ENCODE assay signal across 9 mouse cellular contexts in genomic region chr5:32137106-32137522, GRCm38 (mm10). TPM values are rescaled to one million over a fixed set of nuclear protein-coding genes. Genes with fewer than 3 reads are reported as not detected.
DNase-seq lines count a peak whose midpoint lies in the region; ATAC-seq and TF ChIP-seq lines count a peak whose summit lies in the region.
"Had no signal": no experiment of that assay in that cellular context is flagged by ENCODE, and none has a peak within 500 bp of the region (broad histone marks: within the 10 kb centered on the region; RNA-seq: fewer than 3 reads in every experiment).

No protein-coding gene starts in this region.

- H3K4me1 ChIP-seq in bone marrow, adult 2 months (ENCODE audit: control insufficient read depth, insufficient read depth, low read length), result no peaks in the 10 kb centered on the region; the same call in 1 of the 2 replicates
- peaks cover 15% of the 10 kb centered on the region for H3K4me1 ChIP-seq in heart, postnatal 0 days (ENCODE audit: control insufficient read depth, insufficient read depth)
- H3K4me1 ChIP-seq in limb, embryonic 10.5 days, result peaks cover 63% of the 10 kb centered on the region
- H3K4me1 ChIP-seq in midbrain, embryonic 16.5 days (ENCODE audit: control insufficient read depth, insufficient read depth, low read length), result peaks cover 18% of the 10 kb centered on the region

- peak overlapping the region; percentile 99 for H3K27ac ChIP-seq in bone marrow, adult 2 months (ENCODE audit: control insufficient read depth, insufficient read depth, low read depth, low read length, poor library complexity)
- peak overlapping the region; percentile 98 for H3K27ac ChIP-seq in heart, postnatal 0 days (ENCODE audit: low read depth)
- H3K27ac ChIP-seq in limb, embryonic 10.5 days, result no peak overlapping the region
- H3K27ac ChIP-seq in midbrain, embryonic 16.5 days (ENCODE audit: low read length), result no peak overlapping the region

- 4% methylated on average over 12 of the region's 12 CpGs for WGBS in bone marrow, adult 2 months
- WGBS in heart, postnatal 0 days, result 1% methylated on average over 12 of the region's 12 CpGs
- WGBS in limb, embryonic 10.5 days, result 1% methylated on average over 12 of the region's 12 CpGs
- WGBS in midbrain, embryonic 16.5 days, result 3% methylated on average over 12 of the region's 12 CpGs

- H3K4me2 ChIP-seq in heart, postnatal 0 days (ENCODE audit: low read depth, low read length), result peak overlapping the region; percentile 85
- H3K4me2 ChIP-seq in midbrain, embryonic 16.5 days (ENCODE audit: low read length), result peak overlapping the region; percentile 97

- no peak for TF ChIP-seq POLR2A in bone marrow, adult 2 months (IDR thresholded peaks at IDR 0.05; ENCODE audit: borderline replicate concordance, control insufficient read depth, low read depth, low read length)

- ATAC-seq in heart, postnatal 0 days (ENCODE audit: insufficient read depth, low read depth), result no peak
- no peak for ATAC-seq in midbrain, embryonic 16.5 days
- no peak for ATAC-seq in inflammation-experienced regulatory T-cells, adult 6 months

- H3K27me3 ChIP-seq in heart, postnatal 0 days (ENCODE audit: control insufficient read depth, insufficient read depth, low read length), result no peaks in the 10 kb centered on the region
- peaks cover 48% of the 10 kb centered on the region for H3K27me3 ChIP-seq in limb, embryonic 10.5 days (ENCODE audit: low read depth, poor library complexity, severe bottlenecking)
- H3K27me3 ChIP-seq in midbrain, embryonic 16.5 days (ENCODE audit: control insufficient read depth, insufficient read depth, low read depth, low read length), result peaks cover 34% of the 10 kb centered on the region
- H3K27me3 ChIP-seq: Patski had no signal

- peak; percentile 33 for DNase-seq in cerebellum, adult 11-12 months
- no peak for DNase-seq in cerebellum, adult 11 months
- DNase-seq in heart, postnatal 0 days (ENCODE audit: low spot score), result peak; percentile 48
- peak; percentile 37 for DNase-seq in limb, embryonic 10.5 days (ENCODE audit: low spot score)
- DNase-seq in left cerebral cortex, adult 11 months (ENCODE audit: low spot score), result no peak

- TF ChIP-seq EP300 in heart, postnatal 0 days (IDR thresholded peaks at IDR 0.05; ENCODE audit: low read depth), result no peak

- H3K9ac ChIP-seq in heart, postnatal 0 days (replicated peaks; ENCODE audit: low read depth, low read length), result peak overlapping the region; percentile 85
- no peak overlapping the region for H3K9ac ChIP-seq in midbrain, embryonic 16.5 days (ENCODE audit: low read depth, low read length)

- H3K9me3 ChIP-seq in heart, postnatal 0 days (replicated peaks; ENCODE audit: control insufficient read depth, low read length), result no peaks in the 10 kb centered on the region
- no peaks in the 10 kb centered on the region for H3K9me3 ChIP-seq in limb, embryonic 10.5 days (replicated peaks)
- no peaks in the 10 kb centered on the region for H3K9me3 ChIP-seq in midbrain, embryonic 16.5 days (replicated peaks; ENCODE audit: control insufficient read depth, low read length, poor library complexity, severe bottlenecking)

- no peaks in the 10 kb centered on the region for H3K36me3 ChIP-seq in heart, postnatal 0 days (replicated peaks; ENCODE audit: control insufficient read depth, insufficient read depth, low read length)
- no peaks in the 10 kb centered on the region for H3K36me3 ChIP-seq in limb, embryonic 10.5 days
- no peaks in the 10 kb centered on the region for H3K36me3 ChIP-seq in midbrain, embryonic 16.5 days (ENCODE audit: control insufficient read depth, insufficient read depth, low read length)

- peak overlapping the region; percentile 90 for H3K4me3 ChIP-seq in bone marrow, adult 2 months (replicated peaks; ENCODE audit: control insufficient read depth, low read depth, low read length)
- peak overlapping the region; percentile 89 for H3K4me3 ChIP-seq in heart, postnatal 0 days (ENCODE audit: low read depth, low read length)
- peak overlapping the region; percentile 69 for H3K4me3 ChIP-seq in limb, embryonic 10.5 days
- H3K4me3 ChIP-seq in midbrain, embryonic 16.5 days (ENCODE audit: low read depth, low read length), result peak overlapping the region; percentile 68

- no peak for TF ChIP-seq CTCF in bone marrow, adult 2 months (IDR thresholded peaks at IDR 0.05; ENCODE audit: control insufficient read depth, insufficient read depth, low read length)
- TF ChIP-seq CTCF in heart, postnatal 0 days (IDR thresholded peaks at IDR 0.05; ENCODE audit: low read depth), result no peak

RNA-seq across cellular contexts. Expression of gene Fosl2, which starts 1.5 kb away (rescaled TPM):
- polyA plus RNA-seq in bone marrow, adult 2 months (2011; ENCODE audit: insufficient read depth, insufficient read length, low replicate concordance, missing spikeins), result 8.9 and 19.6 TPM in 2 replicates
- 15.7 and 18.6 TPM in 2 replicates for total RNA-seq in heart, postnatal 0 days (2014; rRNA removed; ENCODE audit: low replicate concordance)
- polyA plus RNA-seq in heart, postnatal 0 days (2015; fragmentation: Nextera tagmentation; extraction: Ambion mirVana), result 1.4 and 1.5 TPM in 2 replicates
- 0.48 and 0.63 TPM in 2 replicates for polyA plus RNA-seq in limb, embryonic 10.5 days (2016; fragmentation: Nextera tagmentation; extraction: Ambion mirVana)
- polyA plus RNA-seq in midbrain, embryonic 16.5 days (2015; fragmentation: Nextera tagmentation; extraction: Ambion mirVana), result 0.37 and 0.55 TPM in 2 replicates
- polyA plus RNA-seq in inflammation-experienced regulatory T-cells, adult 6 months (2017; shearing (Covaris generic)), result 1 to 10 TPM; 1.3 to 2.0 (median 1.7) TPM

Comparison
In these comparisons a context has a peak if more than half of its experiments do, and no peak if none do; other contexts are left out.
1. DNase-seq: peak in cerebellum, adult 11-12 months (single experiment), heart, postnatal 0 days (single experiment) and limb, embryonic 10.5 days (single experiment); none in cerebellum, adult 11 months (single experiment) and left cerebral cortex, adult 11 months (single experiment).
2. H3K27ac ChIP-seq: peak in bone marrow, adult 2 months (single experiment) and heart, postnatal 0 days (single experiment); none in limb, embryonic 10.5 days (single experiment) and midbrain, embryonic 16.5 days (single experiment).
3. Peak in every context shown above with its lines, with median percentiles within 50 percentile points of each other: H3K4me3 ChIP-seq.